Mouse (Mus musculus) thymus, adult 2 months (tissue): Measurements from ENCODE around the gene Pum1.
"Not testable (repeated sequence)": the region's sequence is repeated elsewhere in the genome, so short reads cannot be mapped to it uniquely, and the experiment has no call there.

ENCODE experiments used
- CTCF ChIP-seq: fragments of 200-500 bp; IDR thresholded peaks from 2 replicates; pipeline ENCODE4 v1.5.1; 2012; ENCODE audit warnings: mild to moderate bottlenecking, control low read depth, low read length, moderate library complexity, borderline replicate concordance; ENCODE audit not compliant: control insufficient read depth, poor library complexity, insufficient read depth; ENCODE audit errors: extremely low read depth
- POLR2A ChIP-seq: fragments of 200-500 bp; IDR thresholded peaks from 2 replicates; pipeline ENCODE4 v1.6.1; 2012; ENCODE audit warnings: mild to moderate bottlenecking, low read length, control low read depth, moderate library complexity; ENCODE audit not compliant: control insufficient read depth, poor library complexity, insufficient read depth; ENCODE audit errors: extremely low read depth

GRCm38 (mm10) chr4:130662305-130662704 lies 816 bp upstream of the Pum1 start:
- TF ChIP-seq POLR2A, CTCF: not testable (repeated sequence)
